Mouse (Mus musculus): ENCODE data around the gene Dazap1. TPM values are rescaled to one million over a fixed set of nuclear protein-coding genes. Genes with fewer than 3 reads are reported as not detected.

Gene Dazap1
- total and polyA plus RNA-seq, 2 experiments from 2014 or later, result 34.5 to 109 TPM

DNA sequence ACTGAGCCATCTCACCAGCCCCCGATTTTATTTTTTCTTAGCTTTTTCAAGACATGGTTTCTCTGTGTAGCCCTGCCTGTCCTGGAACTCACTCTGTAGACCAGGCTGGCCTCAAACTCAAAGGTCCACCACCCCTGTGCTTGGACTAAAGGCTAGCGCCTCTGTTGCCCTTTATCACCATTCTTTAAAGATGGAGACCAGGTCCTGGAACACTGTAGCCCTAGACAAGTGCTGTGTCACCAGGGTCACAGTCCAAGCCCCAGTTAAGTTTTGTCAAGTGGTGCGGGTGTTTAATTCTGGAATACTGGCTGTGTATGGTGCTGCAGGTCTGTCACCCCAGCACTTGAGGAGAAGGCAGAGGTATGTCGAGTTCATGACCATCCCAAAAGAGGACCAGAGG is 24.3 kb upstream of the Dazap1 start:
- H3K4me2 ChIP-seq (ENCODE audit: low read depth, low read length, poor library complexity, severe bottlenecking), result no peak overlapping the region
- no peak overlapping the region for H3K27ac ChIP-seq (ENCODE audit: low read depth, low read length)
- DNase-seq (ENCODE audit: low spot score) (no peak), ATAC-seq (ENCODE audit: low FRiP score) (no peak)
- no peak overlapping the region for H3K9ac ChIP-seq (replicated peaks; ENCODE audit: low read length, poor library complexity, severe bottlenecking)
- WGBS, result 83% methylated on average over 4 of the region's 4 CpGs
- no peaks in the 10 kb centered on the region for H3K27me3 ChIP-seq (ENCODE audit: insufficient read depth, low read length)
- peaks cover 7% of the 10 kb centered on the region; the same call in 1 of the 2 replicates for H3K4me1 ChIP-seq (ENCODE audit: insufficient read depth, low read length)
- H3K36me3 ChIP-seq (ENCODE audit: insufficient read depth, low read length), result peaks cover 78% of the 10 kb centered on the region
- H3K4me3 ChIP-seq (ENCODE audit: low read depth, low read length), result no peak overlapping the region
- no peak for TF ChIP-seq CTCF (IDR thresholded peaks at IDR 0.05)
- H3K9me3 ChIP-seq (ENCODE audit: low read length), result no peaks in the 10 kb centered on the region

DNA sequence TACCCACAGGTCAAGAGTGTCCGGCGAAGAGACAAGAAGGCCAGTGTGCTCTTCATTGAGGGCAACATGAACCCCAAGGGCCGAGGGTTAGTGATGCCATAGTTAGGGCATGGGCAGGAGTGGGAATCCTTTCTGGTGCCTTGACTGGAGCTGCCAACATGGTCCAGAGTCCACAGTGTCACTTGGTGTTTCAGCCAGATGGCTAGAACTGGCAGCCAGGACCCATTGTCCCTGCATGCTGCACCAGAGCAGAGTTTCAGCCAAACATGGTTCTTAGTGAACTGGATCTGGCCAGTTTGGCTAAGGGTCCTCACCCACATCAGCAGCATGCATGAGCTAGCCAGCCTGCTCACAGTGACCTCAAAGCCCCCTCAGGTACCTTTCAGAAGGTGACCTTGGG is 23.0 kb upstream of the Dazap1 start:
- no peaks in the 10 kb centered on the region for H3K27me3 ChIP-seq (ENCODE audit: insufficient read depth, low read length)
- no peak overlapping the region for H3K4me2 ChIP-seq (ENCODE audit: low read depth, low read length, poor library complexity, severe bottlenecking)
- DNase-seq (ENCODE audit: low spot score), result no peak
- peaks cover 2% of the 10 kb centered on the region; the same call in 1 of the 2 replicates for H3K4me1 ChIP-seq (ENCODE audit: insufficient read depth, low read length)
- H3K4me3 ChIP-seq (ENCODE audit: low read depth, low read length), result no peak overlapping the region
- H3K36me3 ChIP-seq (ENCODE audit: insufficient read depth, low read length), result peaks cover 73% of the 10 kb centered on the region
- 84% methylated on average over 3 of the region's 3 CpGs for WGBS
- no peak for TF ChIP-seq CTCF (IDR thresholded peaks at IDR 0.05)
- no peak for ATAC-seq (ENCODE audit: low FRiP score)
- H3K9me3 ChIP-seq (ENCODE audit: low read length), result no peaks in the 10 kb centered on the region
- H3K27ac ChIP-seq (ENCODE audit: low read depth, low read length), result no peak overlapping the region
- no peak overlapping the region for H3K9ac ChIP-seq (replicated peaks; ENCODE audit: low read length, poor library complexity, severe bottlenecking)

DNA sequence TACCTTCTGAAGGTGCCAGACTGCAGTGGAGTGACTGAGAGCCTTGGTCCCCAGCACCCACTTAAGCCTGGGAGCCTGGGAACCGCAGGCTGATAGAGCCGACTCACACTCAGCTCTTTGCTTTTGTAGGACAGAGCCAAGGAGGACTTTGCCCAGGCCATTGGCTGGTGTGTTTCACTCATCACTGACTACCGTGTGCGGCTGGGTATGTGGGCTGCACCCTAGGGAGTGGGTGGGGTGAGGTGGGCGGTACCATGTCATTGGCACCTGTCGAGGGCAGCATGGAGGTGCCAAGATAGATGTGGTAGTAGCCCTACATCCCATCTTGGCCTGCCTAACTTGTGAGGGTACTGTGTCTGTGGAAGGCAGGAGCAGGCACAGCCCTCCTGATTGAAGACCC is 21.5 kb upstream of the Dazap1 start:
- Histone ChIP-seq H3K27ac (ENCODE audit: low read depth, low read length) (no peak overlapping the region), H3K4me1 (ENCODE audit: insufficient read depth, low read length) (no peaks in the 10 kb centered on the region), H3K4me2 (ENCODE audit: low read depth, low read length, poor library complexity, severe bottlenecking) (no peak overlapping the region), H3K36me3 (ENCODE audit: insufficient read depth, low read length) (peaks cover 78% of the 10 kb centered on the region), H3K4me3 (ENCODE audit: low read depth, low read length) (no peak overlapping the region), H3K9ac (replicated peaks; ENCODE audit: low read length, poor library complexity, severe bottlenecking) (no peak overlapping the region), H3K27me3 (ENCODE audit: insufficient read depth, low read length) (no peaks in the 10 kb centered on the region), H3K9me3 (ENCODE audit: low read length) (no peaks in the 10 kb centered on the region)
- ATAC-seq (ENCODE audit: low FRiP score) (no peak), DNase-seq (ENCODE audit: low spot score) (no peak)
- 82% methylated on average over 6 of the region's 6 CpGs for WGBS
- TF ChIP-seq CTCF (IDR thresholded peaks at IDR 0.05), result no peak

DNA sequence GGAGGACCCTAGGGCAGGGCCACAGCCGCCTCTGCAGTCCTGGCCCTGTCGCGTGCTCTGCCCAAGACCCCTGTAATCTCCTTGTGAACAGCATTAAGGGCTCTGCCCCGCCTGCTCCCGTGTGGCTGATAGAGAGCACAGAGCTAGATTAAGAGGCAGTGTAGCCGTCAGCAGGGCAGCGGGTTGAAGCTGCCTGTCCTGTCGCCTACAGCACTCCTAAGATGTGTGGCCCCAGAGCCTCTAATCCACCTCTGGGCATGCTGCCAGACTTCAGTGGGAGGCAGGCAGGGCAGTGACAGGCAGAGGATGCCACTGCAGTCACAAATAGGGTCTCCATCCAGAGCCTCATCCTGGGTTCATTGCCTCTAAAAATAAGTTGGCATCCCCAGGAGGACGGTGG is 19.2 kb upstream of the Dazap1 start:
- 25% methylated on average over 9 of the region's 9 CpGs for WGBS
- Histone ChIP-seq H3K9me3 (ENCODE audit: low read length) (no peaks in the 10 kb centered on the region), H3K27me3 (ENCODE audit: insufficient read depth, low read length) (no peaks in the 10 kb centered on the region), H3K36me3 (ENCODE audit: insufficient read depth, low read length) (peaks cover 61% of the 10 kb centered on the region), H3K4me2 (ENCODE audit: low read depth, low read length, poor library complexity, severe bottlenecking) (no peak overlapping the region), H3K27ac (ENCODE audit: low read depth, low read length) (0 out of 2 replicates have a peak overlapping the region, but pooled peaks have one; percentile 32), H3K4me1 (ENCODE audit: insufficient read depth, low read length) (0 out of 2 replicates have a peak, but pooled peaks cover 2% of the 10 kb centered on the region), H3K9ac (replicated peaks; ENCODE audit: low read length, poor library complexity, severe bottlenecking) (no peak overlapping the region), H3K4me3 (ENCODE audit: low read depth, low read length) (no peak overlapping the region)
- ATAC-seq (ENCODE audit: low FRiP score) (no peak), DNase-seq (ENCODE audit: low spot score) (peak; percentile 42)
- TF ChIP-seq CTCF (IDR thresholded peaks at IDR 0.05), result no peak

DNA sequence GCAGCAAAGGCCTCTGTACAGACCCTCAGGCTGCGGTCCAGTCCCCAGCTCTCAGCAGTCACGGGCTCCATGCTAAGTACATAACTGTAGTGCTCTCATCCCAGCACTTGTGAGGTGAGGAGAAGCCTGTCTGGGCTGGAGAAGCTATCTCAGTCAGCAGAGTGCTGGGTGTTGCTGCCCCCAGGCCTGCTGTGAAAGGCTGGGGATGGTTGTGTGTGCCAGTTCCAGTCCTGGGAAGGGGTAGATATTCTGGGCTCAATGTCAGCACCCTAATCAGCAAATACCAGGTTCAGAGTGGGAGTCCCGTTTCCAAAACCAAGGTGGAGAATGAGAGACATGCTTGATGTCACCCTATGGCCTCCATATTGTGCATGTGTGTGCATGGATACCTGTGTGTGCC is 18.7 kb upstream of the Dazap1 start:
- Histone ChIP-seq H3K9ac (replicated peaks; ENCODE audit: low read length, poor library complexity, severe bottlenecking) (no peak overlapping the region), H3K27ac (ENCODE audit: low read depth, low read length) (no peak overlapping the region), H3K36me3 (ENCODE audit: insufficient read depth, low read length) (peaks cover 56% of the 10 kb centered on the region), H3K4me3 (ENCODE audit: low read depth, low read length) (no peak overlapping the region), H3K9me3 (ENCODE audit: low read length) (no peaks in the 10 kb centered on the region), H3K4me1 (ENCODE audit: insufficient read depth, low read length) (0 out of 2 replicates have a peak, but pooled peaks cover 2% of the 10 kb centered on the region), H3K4me2 (ENCODE audit: low read depth, low read length, poor library complexity, severe bottlenecking) (no peak overlapping the region), H3K27me3 (ENCODE audit: insufficient read depth, low read length) (no peaks in the 10 kb centered on the region)
- TF ChIP-seq CTCF (IDR thresholded peaks at IDR 0.05), result no peak
- WGBS, result 63% methylated on average over 3 of the region's 3 CpGs
- ATAC-seq (ENCODE audit: low FRiP score) (no peak), DNase-seq (ENCODE audit: low spot score) (no peak)

DNA sequence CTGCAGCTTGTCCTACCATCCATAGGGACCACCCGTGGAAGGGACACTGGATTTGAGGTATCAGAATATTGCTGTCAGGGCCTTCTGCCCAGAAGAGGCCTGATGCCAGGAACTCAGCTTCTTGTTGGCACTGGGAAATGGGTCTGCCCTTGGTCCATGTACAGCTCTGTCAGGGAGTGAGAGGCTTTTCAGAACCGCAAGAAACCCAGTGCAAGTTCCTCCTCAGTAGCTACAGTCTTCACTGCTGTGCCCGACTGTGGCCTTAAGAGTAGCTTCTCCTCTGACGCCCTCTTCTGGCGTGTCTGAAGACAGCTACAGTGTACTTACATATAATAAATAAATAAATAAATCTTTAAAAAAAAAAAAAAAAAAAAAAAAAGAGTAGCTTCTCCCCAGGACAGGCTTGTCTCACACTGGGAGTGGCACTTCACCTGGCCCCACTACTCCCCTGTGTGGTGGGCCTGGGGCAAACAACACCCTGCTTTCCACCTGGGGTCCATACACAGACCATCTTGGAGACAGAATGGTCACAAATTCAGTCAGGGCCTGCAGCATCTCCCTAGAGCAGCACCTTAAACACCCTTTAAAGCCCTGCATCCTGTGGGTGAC is 16.4 kb upstream of the Dazap1 start:
- 23% methylated on average over 5 of the region's 5 CpGs for WGBS
- H3K9me3 ChIP-seq (ENCODE audit: low read length), result no peaks in the 10 kb centered on the region
- H3K4me1 ChIP-seq (ENCODE audit: insufficient read depth, low read length), result peaks cover 3% of the 10 kb centered on the region; the same call in 1 of the 2 replicates
- TF ChIP-seq CTCF (IDR thresholded peaks at IDR 0.05), result peak; percentile 66
- no peak overlapping the region for H3K4me2 ChIP-seq (ENCODE audit: low read depth, low read length, poor library complexity, severe bottlenecking)
- H3K27ac ChIP-seq (ENCODE audit: low read depth, low read length), result no peak overlapping the region
- H3K4me3 ChIP-seq (ENCODE audit: low read depth, low read length), result no peak overlapping the region
- ATAC-seq (ENCODE audit: low FRiP score) (no peak), DNase-seq (ENCODE audit: low spot score) (peak; percentile 87)
- no peaks in the 10 kb centered on the region for H3K27me3 ChIP-seq (ENCODE audit: insufficient read depth, low read length)
- peaks cover 34% of the 10 kb centered on the region for H3K36me3 ChIP-seq (ENCODE audit: insufficient read depth, low read length)
- H3K9ac ChIP-seq (replicated peaks; ENCODE audit: low read length, poor library complexity, severe bottlenecking), result peak overlapping the region; percentile 2; the same call in 1 of the 2 replicates

All from midbrain, postnatal 0 days (tissue).